Mouse (Mus musculus): Measurements from ENCODE around the gene Kirrel3.

DNA sequence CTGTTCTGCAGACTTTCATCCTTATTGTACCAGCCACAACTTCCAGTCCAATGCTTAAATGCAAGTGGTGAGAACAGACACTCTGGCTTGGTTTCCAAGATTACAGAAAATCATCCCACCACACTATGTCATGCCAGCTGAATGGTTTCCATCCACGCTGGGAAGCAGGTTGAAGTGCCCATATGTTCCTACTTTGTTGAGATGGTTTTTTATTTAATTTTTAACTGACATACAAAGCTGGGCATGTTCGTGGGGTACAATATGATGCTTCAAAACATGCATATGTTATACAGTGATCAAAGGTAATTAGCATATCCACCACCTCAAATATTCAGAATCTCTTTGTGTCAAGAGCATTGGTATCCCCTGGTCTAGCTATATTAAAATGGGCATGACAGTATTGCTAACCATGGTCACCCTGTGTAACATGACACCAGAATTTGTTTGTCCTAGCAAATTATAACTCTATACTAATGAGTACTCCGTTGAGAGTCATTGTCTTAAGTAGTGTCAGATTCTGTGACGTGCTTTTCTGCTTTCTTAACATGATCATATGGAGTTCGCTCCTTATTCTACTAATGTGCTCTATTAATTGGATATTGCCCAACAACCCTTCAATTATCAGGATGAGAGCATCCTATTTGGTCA lies 472.6 kb downstream of the Kirrel3 start:
- TF ChIP-seq CTCF (IDR thresholded peaks at IDR 0.05; ENCODE audit: low read depth, low read length) (no peak), POLR2A (IDR thresholded peaks at IDR 0.05; ENCODE audit: borderline replicate concordance, low read depth, low read length) (no peak)
